Mouse (Mus musculus) ES-E14 (cell line): Measurements from ENCODE around the gene Dnajb14.

Experiments used
- CHD2 ChIP-seq: IDR thresholded peaks from 2 replicates; pipeline ENCODE4 v1.6.1; 2014; ENCODE audit warnings: mild to moderate bottlenecking, low read depth, low read length, inconsistent platforms
- MAFK ChIP-seq: IDR thresholded peaks from 2 replicates; pipeline ENCODE4 v1.6.1; 2014; ENCODE audit warnings: mild to moderate bottlenecking, low read depth, low read length, inconsistent platforms; ENCODE audit not compliant: insufficient read depth
- ZC3H11A ChIP-seq: IDR thresholded peaks from 2 replicates; pipeline ENCODE4 v1.6.1; 2012; ENCODE audit warnings: low read depth, mild to moderate bottlenecking, inconsistent platforms, low read length, borderline replicate concordance
- ZNF384 ChIP-seq: IDR thresholded peaks from 2 replicates; pipeline ENCODE4 v1.6.1; 2012; ENCODE audit warnings: low read depth, low read length, inconsistent platforms

- TF ChIP-seq ZC3H11A = no peak
- TF ChIP-seq MAFK = no peak
- no peak for TF ChIP-seq CHD2
- TF ChIP-seq ZNF384 = no peak
Measured at GRCm38 (mm10) chr3:137942098-137942622, 74.7 kb downstream of the Dnajb14 start.
